Mouse (Mus musculus) hindbrain, embryonic 14.5 days (tissue): ENCODE results near the gene Tspo. TPM values are rescaled to one million over a fixed set of nuclear protein-coding genes. Genes with fewer than 3 reads are reported as not detected.

ENCODE experiments used
- ATAC-seq: fragments of 200-750 bp; cut with Nextera tagmentation; 2 replicates; pipeline ENCODE4 v1.8.0; 2017; ENCODE audit warnings: moderate number of reproducible peaks, mild to moderate bottlenecking, moderate TSS enrichment, moderate library complexity; ENCODE audit not compliant: low FRiP score
- DNase-seq: peaks from one replicate; pipeline ENCODE4 v3.0.0-alpha.2; 2015; ENCODE audit warnings: low spot score
- H3K27ac ChIP-seq: fragments of 300-500 bp; sonication (generic); 2 replicates; pipeline ENCODE4 v1.5.1; 2014; ENCODE audit warnings: mild to moderate bottlenecking, moderate library complexity
- H3K27me3 ChIP-seq: fragments of 300-500 bp; sonication (generic); 2 replicates; pipeline ENCODE4 v1.6.1; 2014; ENCODE audit warnings: mild to moderate bottlenecking, low read length, mixed read lengths; ENCODE audit not compliant: control insufficient read depth, insufficient read depth
- H3K36me3 ChIP-seq: fragments of 300-500 bp; sonication (generic); replicated peaks from 2 replicates; pipeline ENCODE4 v1.6.1; 2014; ENCODE audit not compliant: control insufficient read depth, insufficient read depth
- H3K4me1 ChIP-seq: fragments of 300-500 bp; sonication (generic); replicated peaks from 2 replicates; pipeline ENCODE4 v1.6.1; 2014; ENCODE audit warnings: antibody characterized with exemption, low read length, mixed read lengths; ENCODE audit not compliant: control insufficient read depth, insufficient read depth
- H3K4me2 ChIP-seq: fragments of 300-500 bp; sonication (generic); replicated peaks from 2 replicates; pipeline ENCODE4 v1.6.1; 2014; ENCODE audit warnings: mild to moderate bottlenecking, moderate library complexity
- H3K4me3 ChIP-seq: fragments of 300-500 bp; sonication (generic); replicated peaks from 2 replicates; pipeline ENCODE4 v1.5.1; 2014; ENCODE audit warnings: mild to moderate bottlenecking, low read length
- H3K9ac ChIP-seq: fragments of 300-500 bp; sonication (generic); 2 replicates; pipeline ENCODE4 v1.6.1; 2014
- H3K9me3 ChIP-seq: fragments of 300-500 bp; sonication (generic); 2 replicates; pipeline ENCODE4 v1.6.1; 2016; ENCODE audit warnings: low read length; ENCODE audit not compliant: control insufficient read depth
- WGBS: fragments of 180-500 bp; shearing (Covaris S2); extraction: QIAGEN DNeasy Blood & Tissue Kit; methylation state at CpG from one replicate; pipeline ENCODE4 v1.1.7; 2014; 5-methylcytosine and 5-hydroxymethylcytosine counted together
- polyA plus RNA-seq: library from polyadenylated mRNA; unstranded; fragments of >200 nt; fragmentation: Nextera tagmentation; extraction: Ambion mirVana; gene quantifications from 2 replicates; pipeline ENCODE4 v1.2.1, GENCODE M21; 2014

Tspo gene
- polyA plus RNA-seq, 1 experiment from 2014 or later = 12.2 TPM

DNA sequence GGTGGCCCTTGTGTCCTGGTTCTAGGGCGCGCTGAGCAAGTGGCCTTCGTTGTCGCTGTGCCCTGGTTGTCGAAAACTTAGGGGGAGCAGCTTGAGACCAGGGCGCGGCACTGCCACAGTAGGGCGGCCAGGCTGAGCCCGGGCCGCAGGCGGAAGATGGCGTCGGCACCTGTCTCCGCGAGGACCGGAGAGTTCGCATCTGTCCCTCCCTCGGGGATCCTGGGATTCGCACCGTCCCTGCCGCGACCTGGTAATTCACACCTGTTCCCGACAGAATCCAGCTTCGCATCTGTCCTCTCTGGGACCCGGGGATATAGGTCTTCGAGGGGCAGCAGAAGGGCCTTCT lies 36.3 kb upstream of the Tspo start:
- H3K27me3 ChIP-seq = peaks cover 32% of the 10 kb centered on the region
- H3K27ac ChIP-seq = no peak overlapping the region
- ATAC-seq (no peak), DNase-seq (no peak)
- no peaks in the 10 kb centered on the region for H3K36me3 ChIP-seq
- H3K4me2 ChIP-seq = peak overlapping the region; percentile 80
- peaks cover 10% of the 10 kb centered on the region; the same call in 1 of the 2 replicates for H3K4me1 ChIP-seq
- 2% methylated on average over 26 of the region's 26 CpGs for WGBS
- peak overlapping the region; percentile 28 for H3K9ac ChIP-seq
- H3K9me3 ChIP-seq = no peaks in the 10 kb centered on the region
- peak overlapping the region; percentile 40 for H3K4me3 ChIP-seq

GRCm38 (mm10) chr15:83527747-83528146 lies 35.6 kb upstream of the Tspo start:
- Histone ChIP-seq H3K9me3 (no peaks in the 10 kb centered on the region), H3K27ac (no peak overlapping the region), H3K27me3 (peaks cover 32% of the 10 kb centered on the region), H3K4me3 (no peak overlapping the region), H3K36me3 (no peaks in the 10 kb centered on the region), H3K4me1 (peaks cover 10% of the 10 kb centered on the region; the same call in 1 of the 2 replicates), H3K4me2 (no peak overlapping the region), H3K9ac (no peak overlapping the region)
- WGBS = 63% methylated on average over 2 of the region's 2 CpGs
- no peak for DNase-seq
- no peak for ATAC-seq

- Histone ChIP-seq H3K4me2 (no peak overlapping the region), H3K4me1 (0 out of 2 replicates have a peak, but pooled peaks cover under 1% of the 10 kb centered on the region), H3K36me3 (no peaks in the 10 kb centered on the region), H3K9me3 (no peaks in the 10 kb centered on the region), H3K27me3 (peaks cover 32% of the 10 kb centered on the region), H3K9ac (no peak overlapping the region), H3K4me3 (no peak overlapping the region), H3K27ac (no peak overlapping the region)
- DNase-seq (no peak), ATAC-seq (no peak)
- 73% methylated on average over 4 of the region's 4 CpGs for WGBS
Observed at GRCm38 (mm10) chr15:83528892-83529291, 34.5 kb upstream of the Tspo start.

DNA sequence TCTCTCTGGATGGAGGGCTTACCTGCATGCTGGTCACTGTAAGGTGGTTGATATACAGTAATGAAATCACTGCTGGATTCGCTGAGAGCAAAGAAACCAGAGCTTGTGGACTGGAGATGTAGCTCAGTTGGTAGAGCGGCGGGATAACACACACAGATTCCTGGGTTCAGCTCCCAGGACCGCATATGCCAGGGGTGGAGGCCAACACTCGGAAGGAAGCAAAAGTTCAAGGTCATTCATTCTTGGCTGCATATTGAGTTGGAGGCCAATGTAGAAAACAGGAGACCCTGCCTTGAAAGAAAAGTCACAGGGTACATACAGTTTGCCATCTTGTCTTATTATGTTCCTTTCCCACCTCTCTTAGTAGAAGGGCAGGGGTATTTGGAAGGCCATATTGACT lies 33.6 kb upstream of the Tspo start:
- no peaks in the 10 kb centered on the region for H3K4me1 ChIP-seq
- H3K4me2 ChIP-seq = no peak overlapping the region
- H3K4me3 ChIP-seq = no peak overlapping the region
- 88% methylated on average over 5 of the region's 5 CpGs for WGBS
- no peak overlapping the region for H3K27ac ChIP-seq
- H3K36me3 ChIP-seq = no peaks in the 10 kb centered on the region
- no peak overlapping the region for H3K9ac ChIP-seq
- ATAC-seq = no peak
- no peak for DNase-seq
- peaks cover 32% of the 10 kb centered on the region for H3K27me3 ChIP-seq
- H3K9me3 ChIP-seq = no peaks in the 10 kb centered on the region

- Histone ChIP-seq H3K27ac (no peak overlapping the region), H3K9ac (no peak overlapping the region), H3K27me3 (peaks cover 30% of the 10 kb centered on the region), H3K4me1 (no peaks in the 10 kb centered on the region), H3K4me2 (no peak overlapping the region), H3K4me3 (no peak overlapping the region), H3K9me3 (no peaks in the 10 kb centered on the region), H3K36me3 (no peaks in the 10 kb centered on the region)
- ATAC-seq (no peak), DNase-seq (no peak)
- 89% methylated on average over 9 of the region's 9 CpGs for WGBS
Observed at GRCm38 (mm10) chr15:83530233-83530632, 33.2 kb upstream of the Tspo start.

GRCm38 (mm10) chr15:83530688-83531087 lies 32.7 kb upstream of the Tspo start:
- H3K27ac ChIP-seq = no peak overlapping the region
- WGBS = 85% methylated on average over 6 of the region's 6 CpGs
- DNase-seq (no peak), ATAC-seq (no peak)
- H3K4me1 ChIP-seq = no peaks in the 10 kb centered on the region
- H3K4me3 ChIP-seq = no peak overlapping the region
- H3K36me3 ChIP-seq = no peaks in the 10 kb centered on the region
- no peak overlapping the region for H3K9ac ChIP-seq
- peaks cover 25% of the 10 kb centered on the region for H3K27me3 ChIP-seq
- no peaks in the 10 kb centered on the region for H3K9me3 ChIP-seq
- H3K4me2 ChIP-seq = no peak overlapping the region

DNA sequence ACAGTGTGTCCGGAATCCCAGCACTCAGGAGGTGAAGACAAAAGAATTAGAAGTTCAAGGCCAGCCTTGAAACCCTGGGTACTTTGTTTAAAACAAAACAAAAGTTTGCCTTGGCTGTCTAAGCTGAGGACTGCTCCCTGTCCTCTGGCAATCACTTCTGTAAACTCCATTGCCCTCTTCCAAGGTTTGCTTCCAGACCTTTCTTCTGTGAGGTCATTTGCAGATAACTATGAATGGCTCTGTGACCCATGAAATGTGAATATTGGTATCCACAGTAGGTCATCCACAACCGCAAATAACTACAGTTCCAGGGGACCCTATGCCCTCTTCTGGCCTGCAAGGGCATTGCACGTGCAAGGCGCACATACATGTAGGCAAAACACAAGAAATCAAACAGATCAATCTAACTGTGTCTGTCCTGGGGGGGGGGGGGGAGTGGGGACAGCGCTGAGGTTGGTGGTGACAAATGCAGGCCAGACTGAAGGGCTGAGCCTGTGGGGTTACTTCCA lies 31.4 kb upstream of the Tspo start:
- Histone ChIP-seq H3K9ac (no peak overlapping the region), H3K9me3 (no peaks in the 10 kb centered on the region), H3K27me3 (peaks cover 13% of the 10 kb centered on the region), H3K4me3 (no peak overlapping the region), H3K4me2 (no peak overlapping the region), H3K27ac (no peak overlapping the region), H3K36me3 (no peaks in the 10 kb centered on the region), H3K4me1 (no peaks in the 10 kb centered on the region)
- ATAC-seq = no peak
- 88% methylated on average over 5 of the region's 5 CpGs for WGBS
- DNase-seq = no peak

GRCm38 (mm10) chr15:83532606-83533005 lies 30.8 kb upstream of the Tspo start:
- ATAC-seq = no peak

GRCm38 (mm10) chr15:83534960-83535889 lies 28.2 kb upstream of the Tspo start:
- no peak overlapping the region for H3K4me2 ChIP-seq
- H3K36me3 ChIP-seq = no peaks in the 10 kb centered on the region
- no peaks in the 10 kb centered on the region for H3K27me3 ChIP-seq
- 81% methylated on average over 17 of the region's 17 CpGs for WGBS
- no peak overlapping the region for H3K27ac ChIP-seq
- no peak for DNase-seq
- H3K4me3 ChIP-seq = no peak overlapping the region
- H3K4me1 ChIP-seq = no peaks in the 10 kb centered on the region
- ATAC-seq = no peak
- no peak overlapping the region for H3K9ac ChIP-seq
- H3K9me3 ChIP-seq = no peaks in the 10 kb centered on the region

More at GRCm38 (mm10) chr15:83532606-83533005, 30.8 kb upstream of the Tspo start:
- DNase-seq = no peak
- H3K9me3 ChIP-seq = no peaks in the 10 kb centered on the region
- no peak overlapping the region for H3K4me2 ChIP-seq
- H3K27ac ChIP-seq = no peak overlapping the region
- H3K4me3 ChIP-seq = no peak overlapping the region
- H3K27me3 ChIP-seq = peaks cover 7% of the 10 kb centered on the region
- no peak overlapping the region for H3K9ac ChIP-seq
- 81% methylated on average over 7 of the region's 7 CpGs for WGBS
- H3K4me1 ChIP-seq = no peaks in the 10 kb centered on the region
- H3K36me3 ChIP-seq = no peaks in the 10 kb centered on the region
